Comparison of ENCODE assay signal across 1 mouse cellular context in the genomic region with DNA sequence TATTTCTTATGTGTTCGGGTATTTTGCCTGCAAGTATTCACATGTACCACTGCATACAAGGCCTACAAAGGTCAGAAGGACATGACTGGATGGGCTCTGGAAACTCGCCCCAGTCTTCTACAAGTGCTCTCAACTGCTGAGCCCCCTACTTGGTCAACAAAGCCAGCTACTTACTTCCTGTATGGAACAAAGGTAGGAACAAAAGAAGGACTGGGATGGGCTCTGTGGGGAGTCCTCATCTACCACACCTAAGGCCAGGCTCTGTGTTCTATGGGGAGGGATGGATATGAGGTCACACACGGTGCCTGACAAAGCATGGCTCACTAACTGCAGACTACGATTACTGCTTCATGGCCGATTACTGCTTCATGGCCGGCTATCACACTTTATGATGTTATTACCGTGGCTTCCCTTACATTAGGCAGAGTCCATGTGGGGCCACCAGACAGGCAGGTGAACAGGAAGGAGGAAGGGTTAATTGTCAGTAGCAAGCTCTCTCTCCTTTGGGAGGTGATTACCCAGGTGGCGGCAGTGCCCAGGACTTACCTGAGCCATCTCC.
TF ChIP-seq lines count a peak whose summit lies in the region.

No protein-coding gene starts in this region.

TF ChIP-seq in ES-E14, 5 proteins besides CTCF, POLR2A, EP300 and RAD21:
- TF ChIP-seq MAFK (IDR thresholded peaks at IDR 0.05; ENCODE audit: insufficient read depth, low read depth, low read length), result no peak
- TF ChIP-seq ZNF384 (IDR thresholded peaks at IDR 0.05; ENCODE audit: low read depth, low read length), result no peak
- no peak for TF ChIP-seq CHD2 (IDR thresholded peaks at IDR 0.05; ENCODE audit: low read depth, low read length)
- TF ChIP-seq ZC3H11A (IDR thresholded peaks at IDR 0.05; ENCODE audit: borderline replicate concordance, low read depth, low read length), result no peak
- TF ChIP-seq HCFC1 (IDR thresholded peaks at IDR 0.05; ENCODE audit: borderline replicate concordance, insufficient read depth, low read length), result no peak
